Mouse (Mus musculus): ENCODE measurements at regions not wholly inside any gene's neighbourhood (a gene's known extent, or its start where the extent isn't known, plus 50 kb on each side); places are given as distances from the start of the nearest gene placed in this dataset.

DNA sequence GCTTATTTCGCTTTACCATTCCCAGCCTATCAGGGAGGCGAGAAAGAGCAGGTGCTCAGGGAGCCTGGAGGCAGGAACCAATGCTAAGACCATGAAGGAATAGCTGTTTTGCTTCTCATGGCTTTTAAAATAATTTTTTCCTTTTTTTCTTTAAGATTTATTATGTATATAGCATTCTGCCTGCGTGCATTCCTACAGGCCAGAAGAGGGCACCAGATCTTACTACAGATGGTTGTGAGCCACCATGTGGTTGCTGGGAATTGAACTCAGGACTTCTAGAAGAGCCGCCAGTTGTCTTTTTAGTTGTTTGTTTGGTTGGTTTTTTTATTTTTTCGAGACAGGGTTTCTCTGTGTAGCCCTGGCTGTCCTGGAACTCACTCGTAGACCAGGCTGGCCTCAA lies 113.6 kb upstream of the Armc2 start:
- no peak for DNase-seq (ENCODE audit: low spot score)

DNA sequence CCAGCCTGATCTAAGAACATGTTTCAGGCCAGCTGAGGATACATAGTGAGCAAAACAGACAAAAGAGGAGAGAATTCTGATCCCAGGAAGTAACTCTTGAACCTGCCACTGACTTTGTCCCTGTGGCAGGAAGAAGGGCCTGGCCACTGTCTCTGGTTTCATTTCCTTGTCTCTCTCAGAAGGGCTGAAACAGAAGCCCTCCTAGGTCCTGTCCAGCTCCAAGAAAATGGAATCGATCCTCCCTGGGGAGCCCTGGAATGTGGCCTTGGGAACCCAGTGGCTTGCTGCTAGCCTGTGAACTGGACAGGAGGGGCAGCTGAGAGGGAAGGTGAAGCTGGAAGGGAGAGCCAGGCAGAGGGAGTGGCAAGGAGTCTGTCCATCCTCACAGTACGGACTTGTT lies 113.1 kb upstream of the Armc2 start:
- no peak for DNase-seq (ENCODE audit: low spot score)

DNA sequence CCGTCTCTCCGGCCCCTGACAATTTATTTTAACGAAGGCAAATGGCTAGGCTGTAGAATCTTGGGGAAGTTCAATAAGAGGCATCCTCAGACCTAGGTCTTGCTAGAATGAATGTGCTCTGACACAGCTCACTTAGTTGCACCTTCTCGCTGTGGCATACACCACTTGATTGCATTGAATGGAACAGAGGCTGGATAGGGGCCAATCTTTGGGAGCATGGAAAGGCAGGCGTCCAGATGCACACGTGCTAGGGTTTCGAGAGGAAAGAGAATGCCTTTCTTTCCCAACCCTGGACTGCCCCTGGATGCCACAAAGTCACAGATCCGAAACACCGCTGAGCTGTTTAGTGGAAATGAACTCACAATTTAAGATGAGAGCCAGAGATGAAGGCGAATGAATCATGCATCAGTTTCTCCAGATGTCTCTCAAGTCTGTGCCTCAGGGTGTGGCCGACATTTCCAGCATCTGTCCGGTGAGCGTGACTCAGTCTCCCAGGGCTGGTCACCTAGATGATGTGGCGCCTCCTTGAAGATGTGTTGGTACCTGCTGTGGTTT lies 109.7 kb upstream of the Armc2 start:
- no peak for DNase-seq (ENCODE audit: low spot score)

DNA sequence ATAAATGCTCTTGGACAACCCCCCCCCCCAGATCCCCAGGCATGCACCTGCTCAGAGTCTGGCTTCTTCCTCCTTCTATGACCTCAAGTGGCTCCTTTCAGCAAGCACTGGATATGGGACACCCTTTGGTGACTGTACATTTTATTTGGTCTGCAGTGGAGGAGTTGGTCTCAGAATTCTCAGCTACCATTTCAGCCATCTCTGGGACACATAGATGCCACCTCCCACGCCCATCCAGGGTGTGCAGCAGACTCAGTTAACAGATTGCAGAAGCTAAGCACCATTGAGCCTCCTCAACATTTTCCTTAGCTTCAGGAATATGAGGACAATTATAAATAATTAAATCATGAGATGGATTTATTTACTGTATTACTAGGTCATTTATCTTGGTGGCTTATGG lies 108.6 kb upstream of the Armc2 start:
- DNase-seq (ENCODE audit: low spot score): no peak

DNA sequence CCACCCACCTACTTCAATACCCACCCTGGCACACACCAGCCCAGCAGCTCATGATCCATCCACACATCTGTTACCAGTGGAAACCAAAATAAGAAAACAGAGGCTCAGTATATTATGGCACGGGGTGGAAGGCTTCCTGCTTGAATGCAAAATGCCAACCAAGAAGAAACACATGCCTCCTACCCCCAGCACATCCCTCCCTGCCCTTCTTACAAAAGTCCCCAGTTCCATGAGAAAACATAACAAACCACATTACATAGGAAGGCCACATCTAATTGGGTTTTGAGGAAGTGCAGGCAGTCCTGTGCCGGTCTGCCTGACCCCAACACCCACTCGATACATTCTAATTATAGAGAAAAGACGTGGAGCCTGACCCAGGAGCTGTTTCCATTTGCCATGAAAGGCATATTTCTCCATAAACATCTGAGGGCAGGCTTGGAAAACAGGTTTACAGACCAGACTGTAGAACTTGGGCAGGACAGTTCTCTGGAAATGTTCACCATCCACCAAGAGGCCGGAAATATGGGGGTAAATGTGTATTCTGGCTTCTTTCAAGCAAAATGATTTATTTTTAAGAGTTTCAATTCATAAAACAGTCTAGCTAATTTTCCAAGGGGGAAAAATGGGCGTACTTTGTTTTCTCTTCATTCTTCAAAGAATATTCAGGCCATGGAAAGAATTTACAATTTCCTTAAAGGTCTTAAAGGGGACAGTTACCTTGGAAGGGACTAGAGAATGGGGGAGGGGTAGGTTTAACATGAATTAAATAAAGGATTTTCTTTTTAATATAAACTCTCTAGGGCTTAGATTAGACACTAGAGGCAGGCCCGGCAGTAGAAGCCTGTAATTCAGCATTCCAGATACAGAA lies 104.8 kb upstream of the Armc2 start:
- DNase-seq (ENCODE audit: low spot score): no peak

DNA sequence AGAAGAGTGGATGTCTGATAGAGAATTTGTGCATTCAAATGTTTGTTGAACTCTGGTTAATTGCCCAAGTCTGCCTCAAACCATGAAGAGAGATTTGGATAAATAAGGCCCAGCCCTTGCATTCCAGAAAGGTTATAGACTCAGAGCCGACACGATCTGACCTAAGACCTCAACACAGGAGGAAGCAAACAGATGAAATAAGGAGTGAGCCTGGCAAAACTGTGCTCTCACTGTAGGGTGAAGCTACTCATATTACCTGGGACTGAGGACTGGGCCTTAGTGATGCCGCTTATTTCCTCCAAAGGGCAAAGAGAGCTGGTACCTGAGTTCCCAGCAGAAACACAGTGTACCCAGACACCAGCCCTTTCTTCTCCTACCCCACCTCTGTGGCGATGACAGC lies 103.7 kb upstream of the Armc2 start:
- no peak for DNase-seq (ENCODE audit: low spot score)

DNA sequence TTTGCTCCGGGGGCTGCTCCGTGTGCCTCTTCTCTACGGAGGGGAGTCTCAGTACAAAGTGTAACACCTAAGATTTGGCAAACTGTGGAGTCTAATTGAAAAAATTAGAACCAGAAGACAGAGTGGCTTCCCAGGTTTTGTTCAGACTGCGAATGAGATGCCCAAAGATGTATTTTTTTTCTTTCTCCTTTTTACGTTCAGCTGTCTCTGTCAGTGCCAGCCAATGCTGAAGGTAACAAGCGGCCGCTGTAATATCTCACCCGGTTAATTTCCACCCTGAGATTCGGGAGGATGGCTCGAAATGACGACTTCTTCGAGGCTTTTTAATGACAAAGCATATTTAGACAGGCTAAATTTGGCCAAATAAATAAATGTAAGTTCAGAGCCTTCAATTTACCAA lies 101.1 kb upstream of the Armc2 start:
- no peak for DNase-seq (ENCODE audit: low spot score)

DNA sequence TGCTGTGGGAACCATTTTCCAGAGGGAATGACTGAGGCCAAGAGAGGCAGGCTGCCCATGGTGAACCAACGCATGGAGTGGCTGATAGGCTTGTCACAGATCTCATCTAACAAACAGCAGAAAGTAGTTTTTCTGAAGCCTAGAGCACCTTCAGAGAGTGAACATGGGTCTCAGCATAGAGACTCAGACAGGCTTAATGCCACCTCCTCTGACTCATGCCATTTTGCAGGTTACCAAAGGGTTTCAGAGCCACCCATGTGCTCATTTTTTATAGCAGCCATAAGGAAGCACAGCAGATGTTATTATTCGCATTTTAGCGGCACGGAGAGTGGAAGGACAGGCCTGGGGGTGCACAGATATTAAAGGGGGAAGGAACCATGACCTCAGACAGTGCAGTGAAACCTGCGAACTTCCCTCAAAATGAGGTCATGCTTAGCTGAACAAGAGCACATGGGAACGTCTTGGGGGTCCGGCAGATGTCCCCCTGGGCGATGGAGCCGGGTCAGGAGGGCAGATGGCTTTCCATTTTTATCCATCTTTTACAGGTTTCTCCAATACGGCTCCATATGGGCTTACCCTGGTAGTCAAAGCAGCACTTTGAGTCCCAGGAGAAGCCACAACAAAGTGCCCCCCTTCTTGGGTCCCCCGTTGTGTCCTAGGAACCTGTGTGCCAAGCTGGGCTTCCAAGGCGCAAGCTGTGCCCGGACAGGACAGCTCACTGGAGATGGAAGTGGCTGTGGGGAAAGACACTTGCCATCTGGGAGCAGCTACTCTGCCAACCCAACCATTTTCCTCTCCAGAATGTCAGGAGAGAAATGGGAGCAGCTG lies 100.3 kb upstream of the Armc2 start:
- DNase-seq (ENCODE audit: low spot score): no peak

DNA sequence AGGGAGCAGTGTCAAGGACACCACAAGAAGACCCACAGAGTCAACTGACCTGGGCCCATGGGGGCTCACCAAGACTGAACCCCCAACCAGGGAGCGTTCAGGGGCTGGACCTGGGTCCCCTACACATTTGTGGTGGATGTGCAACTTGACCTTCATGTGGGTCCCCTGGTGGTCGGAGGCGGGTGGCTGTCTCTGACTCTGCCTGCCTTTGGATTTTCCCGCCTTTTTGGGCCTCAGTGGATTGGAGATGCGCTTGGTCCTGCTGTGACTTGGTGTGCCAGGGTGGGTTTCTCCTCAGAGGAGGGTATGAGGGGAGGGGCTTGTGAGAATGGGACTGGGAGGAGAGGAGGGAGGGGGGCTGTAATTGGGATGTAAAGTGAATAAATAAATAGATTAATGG lies 99.3 kb upstream of the Armc2 start:
- DNase-seq (ENCODE audit: low spot score): no peak

DNA sequence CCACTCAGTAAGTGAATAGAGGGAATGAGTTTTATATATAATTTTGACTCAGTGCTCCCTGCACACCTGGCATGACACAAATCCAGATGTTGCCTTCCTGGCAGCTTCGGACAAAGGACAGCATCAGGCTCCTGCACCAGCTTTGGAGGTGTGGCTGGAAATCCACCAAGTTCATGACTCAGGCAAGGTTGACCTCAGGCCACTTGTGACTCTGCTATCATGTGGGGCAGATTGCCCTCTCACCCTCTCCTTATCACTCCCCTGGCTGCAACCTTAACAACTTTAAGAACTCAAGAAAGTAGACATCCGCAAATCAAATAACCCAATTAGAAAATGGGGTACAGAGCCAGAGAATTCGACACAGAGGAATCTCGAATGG lies 97.7 kb upstream of the Armc2 start:
- DNase-seq (ENCODE audit: low spot score): no peak

DNA sequence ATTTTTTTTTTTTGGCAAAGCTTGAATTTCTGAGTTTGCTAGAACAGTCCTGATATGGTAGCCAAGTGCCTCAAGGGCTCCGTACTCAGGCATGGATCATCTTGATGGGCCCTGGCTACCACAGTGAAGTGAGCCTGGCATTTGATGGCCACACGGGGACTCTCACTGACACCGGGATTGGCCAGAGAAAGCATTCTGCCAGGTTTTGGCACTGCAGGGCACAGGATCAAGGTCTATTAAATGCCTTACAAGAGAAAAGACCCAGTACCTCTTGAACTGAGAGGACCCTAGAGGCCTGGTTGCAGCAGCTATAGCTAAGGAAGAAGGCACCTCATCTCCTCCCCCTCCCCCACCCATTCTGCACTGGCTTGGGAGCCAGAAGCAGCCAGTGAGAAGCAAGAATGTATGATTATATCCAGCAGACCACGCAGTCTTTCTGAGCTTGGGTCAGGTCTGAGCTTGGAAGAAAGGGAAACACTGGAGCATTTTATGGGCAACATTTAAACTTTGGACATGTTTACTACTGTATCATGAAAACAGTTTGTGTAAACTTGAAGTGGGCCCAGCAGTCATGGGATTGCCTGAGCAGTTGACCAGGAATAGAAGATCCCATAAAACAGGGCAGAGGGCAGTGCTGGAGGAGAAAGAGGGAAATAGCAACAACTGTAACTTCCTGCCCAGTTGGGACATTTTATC lies 97.1 kb upstream of the Armc2 start:
- DNase-seq (ENCODE audit: low spot score): no peak

DNA sequence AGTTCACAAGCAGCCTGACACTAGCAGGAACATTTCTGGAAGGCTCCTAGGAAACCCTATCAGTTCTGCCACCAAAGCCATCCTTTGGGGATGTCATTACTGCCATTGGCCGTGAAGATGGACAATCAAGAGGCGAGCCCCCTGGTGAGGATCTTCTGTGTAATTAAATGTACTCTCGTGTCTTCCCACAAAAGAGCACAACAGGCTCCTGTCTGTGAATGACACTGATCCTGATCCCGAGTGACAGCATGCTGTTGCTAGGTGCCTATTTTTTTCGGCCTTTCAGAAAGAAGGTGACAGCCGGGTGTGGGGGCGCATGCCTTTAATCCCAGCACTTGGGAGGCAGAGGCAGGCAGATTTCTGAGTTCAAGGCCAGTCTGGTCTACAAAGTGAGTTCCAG lies 92.5 kb upstream of the Armc2 start:
- DNase-seq (ENCODE audit: low spot score): no peak

DNA sequence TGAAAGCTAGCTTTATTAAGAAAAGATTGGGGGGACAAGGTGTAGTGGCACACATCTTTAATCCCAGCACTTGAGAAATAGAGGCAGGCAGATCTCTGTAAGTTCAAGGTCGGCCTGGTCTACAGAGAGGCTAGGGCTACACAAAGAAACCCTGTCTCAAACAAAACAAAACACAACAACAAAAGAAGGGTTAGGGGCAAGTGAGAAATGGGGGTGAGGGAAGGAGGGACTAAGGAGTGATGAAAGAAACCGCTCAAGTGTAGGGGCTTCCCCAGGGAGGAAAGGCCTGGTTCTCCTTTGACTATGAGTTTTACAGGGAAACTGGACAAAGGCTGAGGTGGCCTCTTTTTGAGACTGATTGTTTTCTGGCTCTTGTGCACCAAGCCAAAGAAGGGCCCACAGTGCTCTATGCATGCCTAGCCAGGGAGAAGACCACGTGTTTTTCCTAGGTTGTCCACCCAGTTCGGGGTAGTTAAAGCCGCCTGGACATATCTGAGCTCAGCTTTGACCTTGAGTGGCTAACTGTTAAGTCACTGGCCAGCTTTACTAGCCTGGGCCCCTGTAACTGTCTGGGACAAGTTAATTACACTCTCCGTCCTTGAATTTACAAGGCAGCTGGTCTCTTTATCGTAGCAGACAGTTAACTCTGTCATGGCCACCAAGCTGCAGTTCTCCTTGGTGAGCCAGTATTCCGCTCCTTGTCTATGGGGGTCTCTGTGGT lies 90.2 kb upstream of the Armc2 start:
- DNase-seq (ENCODE audit: low spot score): peak; percentile 61

DNA sequence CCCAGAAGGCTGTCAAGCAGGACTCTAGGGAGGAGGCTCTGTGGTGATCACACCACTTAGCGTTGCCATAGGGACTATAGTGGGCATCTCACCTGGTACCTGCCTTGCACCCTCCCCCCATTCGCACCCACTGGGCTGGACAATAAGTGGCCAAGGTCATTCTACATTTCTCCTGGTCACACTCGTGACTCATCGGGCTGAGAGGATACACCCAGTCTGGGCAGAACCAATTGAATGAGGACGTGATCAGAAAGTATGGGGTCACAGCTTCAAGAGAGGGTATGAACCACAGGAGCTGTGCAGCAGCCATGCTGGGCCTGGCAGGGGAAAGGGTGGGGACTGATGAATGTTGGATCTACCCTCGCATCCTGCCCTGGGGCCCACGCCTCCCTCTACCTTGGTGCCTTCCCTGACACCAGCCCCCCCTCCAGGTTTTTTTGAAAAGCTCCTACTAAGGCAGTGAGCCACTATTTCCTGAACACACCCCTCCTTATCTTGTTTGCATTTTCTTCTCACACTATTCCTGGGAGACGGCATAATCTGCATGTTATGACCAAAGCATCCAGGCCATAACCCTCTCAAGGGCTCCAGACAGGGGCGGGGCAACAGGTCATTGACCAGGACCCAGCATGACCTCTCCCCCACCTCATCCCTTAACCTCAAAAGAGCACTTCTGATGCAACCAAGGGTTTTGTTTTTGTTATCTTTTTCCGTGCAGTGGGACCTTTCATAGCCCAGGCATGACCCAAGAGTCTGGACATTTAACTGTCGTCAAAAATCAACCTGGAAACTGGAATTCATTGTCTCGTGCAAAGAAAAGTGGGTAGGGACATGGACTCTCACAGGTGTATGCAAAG lies 89.4 kb upstream of the Armc2 start:
- DNase-seq (ENCODE audit: low spot score): no peak

DNA sequence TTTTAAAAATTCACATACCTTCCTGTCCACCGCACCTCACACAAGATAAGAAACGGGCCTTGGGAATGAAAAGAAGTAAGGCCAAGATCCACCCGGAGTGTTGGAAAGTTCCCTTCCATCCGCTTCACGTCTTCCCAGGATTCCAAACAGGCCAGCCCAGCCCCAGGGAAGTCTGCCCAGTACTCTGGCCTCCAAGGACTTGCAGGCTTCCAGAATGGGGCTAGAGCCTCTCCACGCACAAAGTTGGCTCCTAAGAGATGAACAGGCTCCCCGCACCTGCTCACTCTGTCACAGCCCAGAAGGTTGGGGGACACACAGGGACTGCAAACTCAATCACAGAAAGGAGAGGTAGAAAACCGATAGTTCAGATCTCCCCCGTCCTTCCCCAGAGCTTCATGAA lies 88.4 kb upstream of the Armc2 start:
- no peak for DNase-seq (ENCODE audit: low spot score)

DNA sequence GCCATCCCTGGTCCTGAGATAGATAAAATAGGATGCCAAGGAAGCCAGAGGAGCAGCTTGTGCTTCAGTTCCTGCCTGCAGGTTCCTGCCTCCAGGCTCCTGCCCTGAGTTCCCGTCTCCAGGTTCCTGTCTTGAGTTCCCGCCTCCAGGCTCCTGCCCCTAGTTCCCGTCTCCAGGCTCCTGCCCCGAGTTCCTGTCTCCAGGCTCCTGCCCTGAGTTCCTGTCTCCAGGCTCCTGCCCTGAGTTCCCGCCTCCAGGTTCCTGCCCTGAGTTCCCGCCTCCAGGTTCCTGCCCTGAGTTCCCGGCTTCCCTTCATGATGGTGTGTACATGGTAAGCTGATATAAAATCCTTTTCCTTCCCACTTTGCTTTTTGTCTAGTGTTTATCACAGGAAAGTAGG lies 86.8 kb upstream of the Armc2 start:
- DNase-seq (ENCODE audit: low spot score): no peak

DNA sequence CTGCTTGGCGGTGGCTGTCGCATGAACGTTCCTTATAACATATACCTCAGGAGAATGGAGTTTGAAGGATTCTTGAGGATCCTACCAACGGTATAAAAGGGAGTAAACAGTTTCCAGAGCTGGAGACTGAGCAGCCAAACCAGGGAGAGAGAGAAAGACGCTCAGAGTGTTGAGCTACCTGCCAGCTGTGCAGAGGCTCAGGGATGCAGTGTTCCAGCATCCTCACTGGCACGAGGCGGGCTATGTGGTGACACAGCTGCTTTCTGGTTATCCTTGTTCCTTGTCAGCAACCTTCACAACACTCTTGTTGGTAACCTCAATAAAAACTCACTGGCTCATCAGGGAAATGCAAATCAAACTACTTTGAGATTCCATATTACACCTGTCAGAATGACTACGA lies 84.1 kb upstream of the Armc2 start:
- DNase-seq (ENCODE audit: low spot score): no peak

DNA sequence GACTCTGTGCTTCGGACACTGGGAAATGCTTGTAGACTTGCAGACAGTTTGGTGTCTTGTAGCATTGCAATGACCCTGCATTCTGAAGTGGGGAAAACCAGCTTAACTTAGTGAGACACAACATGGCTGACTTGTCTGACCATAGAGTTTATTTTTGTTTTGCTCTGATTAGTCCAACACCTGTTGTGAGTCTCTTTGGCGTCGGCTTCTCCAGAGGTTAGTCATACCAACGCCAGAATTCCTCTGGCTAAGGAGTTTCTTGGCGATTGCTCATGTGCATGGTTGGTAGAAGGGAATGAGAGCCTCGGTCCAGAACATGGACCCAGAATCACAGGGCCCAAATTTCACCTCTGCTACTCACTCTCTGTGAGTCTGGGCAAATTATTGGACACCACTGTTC lies 82.9 kb upstream of the Armc2 start:
- DNase-seq (ENCODE audit: low spot score): no peak

DNA sequence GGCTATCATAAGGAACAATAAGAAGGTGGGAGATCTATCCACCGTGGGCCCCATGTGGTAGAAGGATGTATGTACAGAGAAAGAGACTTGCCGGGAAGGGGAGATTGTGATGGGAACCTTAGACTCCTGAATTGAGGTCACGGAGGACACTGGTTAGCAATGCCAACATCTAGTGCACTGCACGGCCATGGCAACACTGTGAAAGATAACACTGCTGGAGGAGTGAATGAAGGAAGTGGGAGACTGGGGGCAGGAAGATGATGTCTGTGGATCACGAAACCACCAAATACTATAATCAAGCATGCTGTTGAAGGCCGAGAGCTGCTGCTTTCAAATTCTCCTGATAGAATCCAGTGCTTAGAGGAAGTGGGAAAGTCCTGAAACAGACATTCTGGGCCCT lies 78.7 kb upstream of the Armc2 start:
- no peak for DNase-seq (ENCODE audit: low spot score)

DNA sequence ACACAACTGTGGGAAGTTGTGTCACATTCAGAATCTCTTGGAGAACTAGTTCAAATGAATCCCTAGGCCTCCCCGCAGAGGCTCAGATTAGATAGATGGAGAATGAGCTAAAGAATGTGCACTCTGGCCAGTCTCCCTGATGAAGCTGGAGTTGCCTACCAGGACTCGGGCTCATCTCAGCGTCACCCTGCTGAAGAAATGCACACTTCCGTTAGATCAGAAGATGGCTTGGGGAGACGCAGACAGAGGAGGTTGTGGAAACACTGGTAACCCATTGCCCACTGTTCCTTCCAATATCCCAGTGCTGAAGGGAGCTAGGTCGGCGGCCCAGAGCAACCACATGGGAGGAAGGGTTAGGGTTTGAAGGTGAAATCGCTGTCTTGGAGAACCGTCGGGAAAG lies 77.7 kb upstream of the Armc2 start:
- DNase-seq (ENCODE audit: low spot score): no peak
